Mouse (Mus musculus) B cell, adult 62 days (primary cell): ENCODE data around the gene Zfp326. TPM values are rescaled to one million over a fixed set of nuclear protein-coding genes. Genes with fewer than 3 reads are reported as not detected.

Experiments
- total RNA-seq: library from RNA; stranded (reverse); gene quantifications from 4 replicates; pipeline ENCODE4 v1.2.4, GENCODE M21; 2023

Zfp326 gene
- total RNA-seq: 47.1 to 68.8 TPM (median 57.9 TPM) in 4 replicates

DNA sequence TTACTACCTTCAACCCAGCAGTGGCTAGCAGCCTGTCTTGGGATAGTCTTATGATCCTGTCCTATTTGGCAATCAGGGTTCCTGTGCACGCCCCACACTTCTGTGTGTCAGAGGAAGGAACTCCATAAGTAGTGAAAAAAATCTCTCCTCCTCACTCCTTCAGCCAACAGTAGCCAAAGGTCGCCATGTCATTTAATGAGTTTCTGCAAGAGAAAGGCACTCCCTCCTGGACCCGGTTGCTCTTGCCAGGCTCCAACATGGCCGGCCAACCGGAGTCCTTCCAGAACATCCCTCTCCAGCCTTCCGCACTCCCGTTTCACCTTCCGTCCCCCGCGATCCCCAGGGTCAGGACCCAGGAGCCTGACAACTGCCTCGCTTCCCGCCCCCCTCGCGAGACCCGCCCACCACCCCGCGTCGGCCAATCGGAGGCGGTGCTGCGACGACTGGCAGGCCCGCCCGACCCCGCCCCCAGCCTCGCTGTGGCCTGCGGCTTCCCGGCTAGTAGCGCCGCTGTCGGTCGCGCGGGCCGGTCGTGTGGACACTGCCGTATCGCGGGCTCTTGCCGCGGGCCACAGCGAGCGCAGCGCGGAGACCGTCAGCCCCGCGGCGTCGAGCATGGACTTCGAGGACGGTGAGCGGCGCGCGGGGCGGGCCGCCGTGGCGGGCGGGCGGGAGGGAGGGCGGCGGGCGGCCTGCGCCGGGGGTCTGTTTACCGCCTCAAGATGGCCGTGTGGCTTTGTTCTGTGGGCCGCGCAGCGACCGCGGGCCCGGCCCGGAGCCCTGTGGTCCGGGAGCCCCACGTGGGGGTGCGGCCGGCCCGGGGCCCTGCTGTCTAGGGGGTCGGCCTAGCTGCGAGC is at the start of gene Zfp326:
Gene Zfp326, plus strand, starts transcription at position 498 of the 857 bp plus-strand sequence.

Other genes starting within 250 kb of the Zfp326 start
- gene Lrrc8d, start 176.6 kb upstream of the Zfp326 start, total RNA-seq: 45.5 to 48.1 TPM (median 46.2 TPM) in 4 replicates